Mouse (Mus musculus): Measurements from ENCODE around the gene March5.

DNA sequence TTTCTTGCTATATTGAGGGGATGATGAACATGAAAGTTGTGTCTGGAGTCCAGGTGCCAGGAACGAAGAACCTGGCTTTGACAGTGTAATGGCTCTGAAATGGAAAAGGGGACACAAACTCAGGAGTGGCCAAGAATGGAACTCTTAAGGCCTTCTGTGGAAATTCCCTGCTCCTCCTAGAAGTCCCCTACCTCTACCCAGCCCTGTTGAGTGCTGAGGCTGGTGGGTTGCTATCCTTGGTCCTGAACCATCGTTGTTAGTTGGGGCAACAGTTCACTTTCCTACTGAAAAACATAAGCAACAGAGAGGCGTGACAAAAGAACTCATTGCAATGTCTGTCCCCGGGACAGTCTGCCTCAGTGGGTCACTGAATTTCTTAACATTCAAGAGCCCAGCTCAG, 31.8 kb downstream of the March5 start:
- TF ChIP-seq POLR2A (IDR thresholded peaks at IDR 0.05; ENCODE audit: low read depth, low read length) = no peak
- no peak for TF ChIP-seq CTCF (IDR thresholded peaks at IDR 0.05; ENCODE audit: borderline replicate concordance, insufficient read depth, low read length)
